Mouse (Mus musculus): Measurements from ENCODE around the gene Prkar2a. TPM values are rescaled to one million over a fixed set of nuclear protein-coding genes. Genes with fewer than 3 reads are reported as not detected.

Gene Prkar2a
- polyA plus RNA-seq, 1 experiment from 2014 or later = 41.8 TPM

- peak overlapping the region; percentile 54 for H3K9ac ChIP-seq
- peak overlapping the region; percentile 35 for H3K4me2 ChIP-seq
- H3K27ac ChIP-seq (ENCODE audit: poor library complexity, severe bottlenecking) = peak overlapping the region; percentile 63
- ATAC-seq (ENCODE audit: insufficient number of reproducible peaks, low FRiP score) = no peak
- peaks cover 49% of the 10 kb centered on the region for H3K36me3 ChIP-seq
- H3K9me3 ChIP-seq (replicated peaks) = no peaks in the 10 kb centered on the region
- H3K4me3 ChIP-seq = no peak overlapping the region
- H3K27me3 ChIP-seq (replicated peaks) = no peaks in the 10 kb centered on the region
- 67% methylated on average over 4 of the region's 4 CpGs for WGBS
- H3K4me1 ChIP-seq (replicated peaks) = peaks cover 56% of the 10 kb centered on the region
Observed at GRCm38 (mm10) chr9:108796351-108796981, 107.4 kb downstream of the Prkar2a start.

GRCm38 (mm10) chr9:108797477-108797876 lies 108.4 kb downstream of the Prkar2a start:
- WGBS = 86% methylated on average over 7 of the region's 7 CpGs
- H3K27ac ChIP-seq (ENCODE audit: poor library complexity, severe bottlenecking) = peak overlapping the region; percentile 63; the same call in 1 of the 2 replicates
- no peaks in the 10 kb centered on the region for H3K9me3 ChIP-seq (replicated peaks)
- no peaks in the 10 kb centered on the region for H3K27me3 ChIP-seq (replicated peaks)
- H3K36me3 ChIP-seq = peaks cover 58% of the 10 kb centered on the region
- H3K4me3 ChIP-seq = no peak overlapping the region
- H3K4me1 ChIP-seq (replicated peaks) = peaks cover 49% of the 10 kb centered on the region
- H3K9ac ChIP-seq = peak overlapping the region; percentile 42; the same call in 1 of the 2 replicates
- no peak overlapping the region for H3K4me2 ChIP-seq
- no peak for ATAC-seq (ENCODE audit: insufficient number of reproducible peaks, low FRiP score)

GRCm38 (mm10) chr9:108798508-108799075 lies 109.5 kb downstream of the Prkar2a start:
- Histone ChIP-seq H3K27me3 (replicated peaks) (no peaks in the 10 kb centered on the region), H3K9ac (no peak overlapping the region), H3K27ac (ENCODE audit: poor library complexity, severe bottlenecking) (no peak overlapping the region), H3K36me3 (peaks cover 63% of the 10 kb centered on the region), H3K9me3 (replicated peaks) (no peaks in the 10 kb centered on the region), H3K4me3 (no peak overlapping the region), H3K4me2 (no peak overlapping the region), H3K4me1 (replicated peaks) (peaks cover 39% of the 10 kb centered on the region)
- WGBS = 78% methylated on average over 5 of the region's 5 CpGs
- ATAC-seq (ENCODE audit: insufficient number of reproducible peaks, low FRiP score) = no peak

DNA sequence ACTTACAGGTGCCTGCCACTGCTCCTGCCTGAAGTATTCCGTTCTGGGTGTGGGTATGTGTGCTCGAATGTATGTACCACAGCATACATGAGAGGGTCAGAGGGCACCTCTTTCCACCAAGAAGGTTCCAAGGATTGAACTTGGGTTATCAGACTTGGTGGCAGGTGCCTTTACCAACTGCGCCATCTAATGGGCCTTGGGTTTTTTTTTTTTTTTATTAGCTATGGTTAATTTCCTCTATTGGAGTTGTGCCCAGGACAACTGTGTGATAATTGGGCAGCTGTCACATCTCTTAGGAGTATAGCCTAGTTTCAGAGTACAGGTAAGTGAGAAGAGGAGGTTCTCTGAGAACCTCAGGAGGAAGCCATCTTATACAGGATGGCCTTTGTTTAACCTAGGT lies 110.5 kb downstream of the Prkar2a start:
- no peak overlapping the region for H3K27ac ChIP-seq (ENCODE audit: poor library complexity, severe bottlenecking)
- no peaks in the 10 kb centered on the region for H3K9me3 ChIP-seq (replicated peaks)
- H3K27me3 ChIP-seq (replicated peaks) = no peaks in the 10 kb centered on the region
- no peak overlapping the region for H3K4me2 ChIP-seq
- peaks cover 71% of the 10 kb centered on the region for H3K36me3 ChIP-seq
- ATAC-seq (ENCODE audit: insufficient number of reproducible peaks, low FRiP score) = no peak
- H3K4me3 ChIP-seq = no peak overlapping the region
- peaks cover 31% of the 10 kb centered on the region for H3K4me1 ChIP-seq (replicated peaks)
- no peak overlapping the region for H3K9ac ChIP-seq
- 86% methylated on average over 3 of the region's 3 CpGs for WGBS

Small RNA genes within 50 kb of the gene (microRNA-seq; reads per million reads assigned to microRNA genes)
- gene Gm26298 = not detected

Other genes starting within 250 kb of the Prkar2a start
- 39.1 and 39.2 TPM in 2 replicates for gene Ccdc71, start 228.8 kb upstream of the Prkar2a start, polyA plus RNA-seq (2016; fragmentation: Nextera tagmentation; extraction: Ambion mirVana)
- gene Klhdc8b, start 227.7 kb upstream of the Prkar2a start, polyA plus RNA-seq (2016; fragmentation: Nextera tagmentation; extraction: Ambion mirVana) = 96.5 and 99.1 TPM in 2 replicates
- 67.2 and 68.6 TPM in 2 replicates for gene Lamb2, start 209.6 kb upstream of the Prkar2a start, polyA plus RNA-seq (2016; fragmentation: Nextera tagmentation; extraction: Ambion mirVana)
- 78.0 and 84.2 TPM in 2 replicates for gene Usp19, start 198.7 kb upstream of the Prkar2a start, polyA plus RNA-seq (2016; fragmentation: Nextera tagmentation; extraction: Ambion mirVana)
- gene Qars, start 181.6 kb upstream of the Prkar2a start, polyA plus RNA-seq (2016; fragmentation: Nextera tagmentation; extraction: Ambion mirVana) = 70.1 and 73.1 TPM in 2 replicates
- gene Qrich1, start 172.5 kb upstream of the Prkar2a start, polyA plus RNA-seq (2016; fragmentation: Nextera tagmentation; extraction: Ambion mirVana) = 108 and 115 TPM in 2 replicates
- gene Impdh2, start 129.0 kb upstream of the Prkar2a start, polyA plus RNA-seq (2016; fragmentation: Nextera tagmentation; extraction: Ambion mirVana) = 105 and 115 TPM in 2 replicates
- 49.9 and 55.5 TPM in 2 replicates for gene Ndufaf3, start 121.9 kb upstream of the Prkar2a start, polyA plus RNA-seq (2016; fragmentation: Nextera tagmentation; extraction: Ambion mirVana)
- gene Dalrd3, start 119.4 kb upstream of the Prkar2a start, polyA plus RNA-seq (2016; fragmentation: Nextera tagmentation; extraction: Ambion mirVana) = 89.4 and 91.4 TPM in 2 replicates
- gene Wdr6, start 110.6 kb upstream of the Prkar2a start, polyA plus RNA-seq (2016; fragmentation: Nextera tagmentation; extraction: Ambion mirVana) = 79.4 and 80.8 TPM in 2 replicates
- 18.9 and 21.2 TPM in 2 replicates for gene P4htm, start 91.6 kb upstream of the Prkar2a start, polyA plus RNA-seq (2016; fragmentation: Nextera tagmentation; extraction: Ambion mirVana)
- gene Arih2, start 39.9 kb upstream of the Prkar2a start, polyA plus RNA-seq (2016; fragmentation: Nextera tagmentation; extraction: Ambion mirVana) = 49.1 and 49.7 TPM in 2 replicates
- 57.1 and 59.3 TPM in 2 replicates for gene Slc25a20, start 27.2 kb upstream of the Prkar2a start, polyA plus RNA-seq (2016; fragmentation: Nextera tagmentation; extraction: Ambion mirVana)
- gene Ip6k2, start 94.5 kb downstream of the Prkar2a start, polyA plus RNA-seq (2016; fragmentation: Nextera tagmentation; extraction: Ambion mirVana) = 45.1 and 47.7 TPM in 2 replicates
- 8.9 and 9.2 TPM in 2 replicates for gene Nckipsd, start 119.1 kb downstream of the Prkar2a start, polyA plus RNA-seq (2016; fragmentation: Nextera tagmentation; extraction: Ambion mirVana)
- 0.08 and 0.09 TPM in 2 replicates for gene Celsr3, start 137.0 kb downstream of the Prkar2a start, polyA plus RNA-seq (2016; fragmentation: Nextera tagmentation; extraction: Ambion mirVana)
- gene Slc26a6, start 164.0 kb downstream of the Prkar2a start, polyA plus RNA-seq (2016; fragmentation: Nextera tagmentation; extraction: Ambion mirVana) = 6.0 and 8.0 TPM in 2 replicates
- not detected in 2 replicates for gene Tmem89, start 225.3 kb downstream of the Prkar2a start, polyA plus RNA-seq (2016; fragmentation: Nextera tagmentation; extraction: Ambion mirVana)
- 738 and 745 TPM in 2 replicates for gene Uqcrc1, start 247.3 kb downstream of the Prkar2a start, polyA plus RNA-seq (2016; fragmentation: Nextera tagmentation; extraction: Ambion mirVana)

Data from heart, embryonic 12.5 days (tissue).